Mouse (Mus musculus): ENCODE data around the gene Vstm4.

The Vstm4 gene

GRCm38 (mm10) chr14:32856681-32857328 is at the start of gene Vstm4:
Gene Vstm4, plus strand, starts transcription at chr14:32856756.
- in situ Hi-C loops (cut with MboI): no loop called here

DNA sequence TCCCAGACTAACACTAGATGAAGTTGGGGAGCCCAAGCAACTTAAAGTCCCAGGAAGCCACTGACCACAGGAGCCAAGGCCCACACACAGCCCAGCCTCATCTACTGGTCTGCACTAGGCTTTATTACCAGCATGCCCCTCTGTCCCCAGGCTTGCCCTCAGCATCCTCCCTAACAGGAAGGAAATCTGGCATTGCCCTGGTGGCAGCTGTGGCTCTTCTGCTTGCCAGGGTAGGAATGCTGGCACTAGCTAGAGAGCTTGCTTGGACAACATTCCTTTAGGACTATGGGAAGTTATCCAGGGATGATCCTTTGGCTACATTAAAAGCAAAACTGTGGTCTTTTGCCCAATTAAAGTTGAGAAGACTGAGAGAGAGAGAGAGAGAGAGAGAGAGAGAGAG is 46.4 kb upstream of the Vstm4 start:
- in situ Hi-C loops (cut with MboI): no loop called here

- in situ Hi-C loops (cut with MboI): no loop called here
These were observed 44.1 kb upstream of the Vstm4 start for GRCm38 (mm10) chr14:32812429-32812828.

- in situ Hi-C loops (cut with MboI): no loop called here
These were observed 41.6 kb upstream of the Vstm4 start for GRCm38 (mm10) chr14:32814961-32815360.

DNA sequence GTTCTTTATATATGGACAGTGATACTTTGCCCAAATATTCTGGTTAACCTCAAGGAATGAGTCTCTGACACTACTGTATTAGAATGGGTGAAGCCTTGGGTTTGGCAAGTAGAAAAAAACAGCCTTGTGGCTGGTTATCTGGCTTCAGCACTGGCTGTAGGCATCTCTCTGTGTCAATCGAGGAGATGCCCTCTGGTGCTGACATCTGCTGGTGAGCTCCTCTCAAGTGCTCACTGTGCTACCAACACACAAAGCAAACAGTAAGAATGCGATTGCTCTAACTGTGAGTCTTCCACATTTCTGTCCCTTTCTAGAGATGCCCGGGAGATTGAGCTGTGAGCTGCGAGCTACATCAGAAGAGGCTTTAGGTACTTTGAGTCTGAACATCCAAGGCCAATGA is 40.0 kb upstream of the Vstm4 start:
- in situ Hi-C loops (cut with MboI): no loop called here

DNA sequence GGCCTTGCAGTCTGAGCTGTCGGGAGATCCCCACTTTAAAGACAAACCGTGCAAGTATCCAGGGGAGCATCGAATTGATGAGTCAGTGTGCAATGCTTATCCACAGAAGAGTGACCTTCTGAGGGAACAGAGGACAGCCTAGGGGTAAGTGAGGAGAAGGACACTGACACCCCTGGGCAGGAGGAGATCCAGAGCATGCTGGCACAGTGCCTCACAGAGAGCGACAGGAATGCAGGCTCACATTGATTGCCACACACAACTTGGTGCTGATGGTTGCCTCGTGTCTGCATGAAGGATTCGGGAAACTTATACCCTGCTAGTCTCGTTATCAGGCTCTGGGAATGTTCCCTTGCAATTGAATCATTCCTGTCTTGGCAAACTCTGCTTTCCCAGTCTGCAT is 39.3 kb upstream of the Vstm4 start:
- in situ Hi-C loops (cut with MboI): no loop called here

- in situ Hi-C loops (cut with MboI): no loop called here
These were observed 37.3 kb upstream of the Vstm4 start for GRCm38 (mm10) chr14:32819297-32819696.

GRCm38 (mm10) chr14:32822812-32823211 is 33.7 kb upstream of the Vstm4 start:
- in situ Hi-C loops (cut with MboI): no loop called here

DNA sequence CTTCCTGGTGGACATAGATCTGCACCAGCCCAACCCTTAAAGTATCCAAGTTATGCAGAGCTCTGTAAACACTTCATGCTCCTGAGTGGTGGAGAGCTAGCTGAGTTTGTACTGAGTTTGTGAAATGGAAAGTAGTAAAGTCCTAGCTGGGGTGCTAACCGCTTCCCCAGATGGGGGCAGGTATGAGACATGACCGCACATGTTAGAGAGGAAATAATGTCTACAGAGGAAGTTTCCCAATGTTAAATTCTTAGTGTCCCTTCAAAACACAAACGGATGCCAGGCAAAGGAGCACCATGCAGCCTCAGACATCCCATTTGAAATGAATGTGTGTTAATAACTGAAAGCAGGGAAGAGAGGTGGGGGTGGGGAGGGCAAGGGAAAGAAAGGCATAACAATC is 32.7 kb upstream of the Vstm4 start:
- in situ Hi-C loops (cut with MboI): no loop called here

DNA sequence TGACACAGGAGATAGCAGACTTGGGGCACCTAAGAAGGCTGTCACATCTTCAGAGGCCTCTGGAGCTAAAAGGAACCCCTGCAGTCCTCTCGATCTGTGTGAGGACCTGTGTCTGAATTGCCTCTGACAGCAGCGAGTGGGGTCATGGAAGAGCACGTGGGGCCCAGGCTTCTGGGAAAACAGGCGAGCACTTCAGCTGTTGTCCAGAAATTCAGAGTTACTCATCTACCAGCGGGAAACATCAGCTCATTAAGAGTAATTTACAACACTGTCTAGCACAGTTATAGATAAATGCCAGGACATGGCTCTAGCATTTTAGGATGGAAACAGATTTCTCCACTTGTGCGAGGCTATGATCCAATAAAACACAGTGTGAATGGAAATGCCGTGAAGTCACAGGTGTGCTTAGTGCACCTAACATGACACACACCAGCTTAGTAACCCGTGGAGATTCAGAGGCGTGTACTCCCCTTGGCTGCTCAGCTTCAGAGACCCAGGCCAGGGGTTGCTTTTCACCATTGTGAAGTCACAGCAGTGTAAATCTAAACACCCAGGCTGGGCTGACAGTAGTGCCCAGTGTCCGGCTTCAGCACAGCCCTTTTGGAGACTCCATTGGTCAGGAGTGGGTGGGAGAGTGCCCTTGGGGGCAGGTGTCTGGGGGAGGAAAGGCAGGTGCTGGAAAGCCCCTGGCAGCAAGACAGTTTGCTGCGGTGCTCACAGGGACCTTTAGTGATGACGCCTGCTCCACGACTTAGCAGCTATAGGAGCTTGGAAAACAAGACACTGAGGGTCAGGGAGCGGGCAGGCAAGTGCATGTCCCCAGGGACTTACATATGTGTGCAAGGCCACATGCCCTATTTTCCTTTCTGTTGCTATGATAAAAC is 32.0 kb upstream of the Vstm4 start:
- in situ Hi-C loops (cut with MboI): no loop called here

GRCm38 (mm10) chr14:32825426-32826032 is 31.0 kb upstream of the Vstm4 start:
- in situ Hi-C loops (cut with MboI): no loop called here

- in situ Hi-C loops (cut with MboI): no loop called here
These were observed 29.4 kb upstream of the Vstm4 start for GRCm38 (mm10) chr14:32827165-32827564.

GRCm38 (mm10) chr14:32827994-32828650 is 28.4 kb upstream of the Vstm4 start:
- in situ Hi-C loops (cut with MboI): no loop called here

DNA sequence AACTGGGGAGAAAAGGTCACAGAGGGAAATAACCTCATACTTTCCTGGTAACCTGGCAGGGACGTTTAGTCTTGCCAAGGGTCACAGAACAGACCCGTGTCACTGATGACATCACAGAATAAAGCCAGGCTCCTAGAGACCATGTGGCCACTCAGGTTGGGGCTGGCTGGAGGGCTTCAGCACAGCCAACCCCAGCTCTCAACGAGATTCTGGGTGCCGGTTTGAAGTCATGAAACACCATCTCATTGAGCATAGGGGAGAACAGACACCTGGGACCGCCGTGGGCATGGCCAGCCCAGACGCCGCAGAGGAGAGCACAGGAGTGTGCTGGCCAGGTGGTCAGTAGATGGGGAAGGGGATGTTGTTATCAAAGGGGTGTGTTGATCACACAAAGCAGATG is 22.7 kb upstream of the Vstm4 start, which contains the start of gene Fam170b:
Gene Fam170b (plus strand): TSS at position 116 of the 400 bp plus-strand sequence.
- in situ Hi-C loops (cut with MboI): no loop called here

- in situ Hi-C loops (cut with MboI): no loop called here
These were observed 21.4 kb upstream of the Vstm4 start for GRCm38 (mm10) chr14:32835181-32835580.

- in situ Hi-C loops (cut with MboI): no loop called here
These were observed 21.0 kb upstream of the Vstm4 start for GRCm38 (mm10) chr14:32835596-32835995.

- in situ Hi-C loops (cut with MboI): no loop called here
These were observed 20.4 kb upstream of the Vstm4 start for GRCm38 (mm10) chr14:32836191-32836590.

DNA sequence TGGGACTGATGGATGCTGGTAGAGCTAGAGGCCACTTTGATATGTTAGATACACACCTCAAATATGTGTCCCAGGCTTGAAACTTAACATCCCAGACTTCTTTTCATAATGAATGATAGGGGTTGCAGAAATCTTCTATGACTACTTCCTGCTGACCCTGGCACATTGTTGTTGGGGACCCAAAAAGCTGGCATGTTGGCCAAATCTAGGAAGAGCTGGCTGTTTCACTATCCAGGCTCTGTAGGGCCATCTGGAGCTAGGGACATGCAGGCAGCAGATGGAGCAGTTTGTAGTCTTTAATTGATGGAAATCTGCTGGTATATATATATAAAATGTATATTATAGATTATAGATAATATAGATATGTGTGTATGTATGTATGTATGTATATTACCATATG is 14.5 kb upstream of the Vstm4 start:
- in situ Hi-C loops (cut with MboI): no loop called here

DNA sequence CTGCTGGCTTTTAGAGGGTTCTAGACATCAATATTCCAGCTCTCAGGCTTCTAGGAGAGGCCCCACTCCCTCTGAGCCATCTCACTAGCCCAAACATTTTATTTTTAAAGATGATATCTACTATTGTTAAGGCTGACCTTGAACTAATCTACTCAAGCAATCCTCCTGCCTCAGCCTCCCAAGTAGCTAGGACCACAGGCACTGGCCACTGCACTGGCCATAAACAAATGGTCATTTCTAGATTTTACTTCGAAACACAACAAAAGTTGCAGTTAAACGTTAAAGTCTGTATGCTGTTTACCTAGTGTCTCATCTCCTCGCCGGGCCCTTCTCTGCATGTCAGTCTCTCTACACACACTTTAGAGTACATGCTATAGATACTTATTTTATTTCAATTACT is 2.5 kb upstream of the Vstm4 start:
- in situ Hi-C loops (cut with MboI): no loop called here

DNA sequence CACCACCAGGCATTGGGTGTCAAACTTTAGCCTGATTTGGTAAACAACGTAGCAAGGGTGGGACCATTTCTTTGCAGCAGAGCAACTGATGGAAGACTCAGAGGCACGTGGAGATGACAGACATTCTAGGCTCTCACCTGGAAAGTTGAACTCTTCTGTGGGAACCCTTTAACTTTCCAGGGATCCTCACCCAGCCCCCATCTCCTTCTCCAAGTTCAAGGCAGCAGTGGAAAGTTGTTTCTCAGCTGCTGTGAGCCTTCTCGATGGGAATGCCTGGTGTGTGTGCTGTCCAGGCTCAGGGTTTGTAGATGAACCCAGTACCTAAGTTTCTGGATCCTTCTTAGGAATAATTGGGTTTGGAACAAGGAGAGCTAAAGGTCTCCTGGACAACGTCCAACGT is 310 bp upstream of the Vstm4 start:
- in situ Hi-C loops (cut with MboI): no loop called here

- in situ Hi-C loops (cut with MboI): no loop called here
These were observed 1.8 kb downstream of the Vstm4 start for GRCm38 (mm10) chr14:32858361-32858760.

GRCm38 (mm10) chr14:32858941-32859510 is 2.5 kb downstream of the Vstm4 start:
- in situ Hi-C loops (cut with MboI): no loop called here

Data from mature B cell (primary cell).